Mouse (Mus musculus): ENCODE data around the gene Taf5l. TPM values are rescaled to one million over a fixed set of nuclear protein-coding genes. Genes with fewer than 3 reads are reported as not detected.
A peak's percentile ranks its signal among the peaks of the same experiment; 100 is the strongest.
"Not testable (repeated sequence)": the region's sequence is repeated elsewhere in the genome, so short reads cannot be mapped to it uniquely, and the experiment has no call there.

Gene Taf5l
- polyA plus RNA-seq, 1 experiment: 31.1 TPM

GRCm38 (mm10) chr8:123960556-123960955 lies 60.6 kb downstream of the Taf5l start:
- DNase-seq (ENCODE audit: low spot score): not testable (repeated sequence)

DNA sequence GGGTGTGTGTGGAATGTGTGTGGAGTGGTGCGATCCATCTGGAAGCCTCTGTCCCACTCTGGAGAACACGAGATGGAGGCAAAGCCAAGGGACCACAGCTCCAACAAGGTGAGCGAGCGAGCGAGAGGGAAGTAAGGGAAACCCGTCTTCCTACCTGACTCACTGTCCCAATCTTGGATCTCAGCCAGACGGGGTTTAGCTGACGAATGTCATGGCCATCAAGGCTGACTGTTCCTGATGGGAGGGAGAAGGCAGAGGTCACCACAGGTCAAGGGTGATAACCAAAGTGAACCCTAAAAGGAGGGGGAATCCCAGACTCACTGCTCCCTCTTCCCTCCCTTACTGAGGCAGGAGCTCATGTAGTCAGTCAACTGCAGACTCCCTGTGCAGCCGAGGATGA lies 61.1 kb downstream of the Taf5l start:
- DNase-seq (ENCODE audit: low spot score): no peak

DNA sequence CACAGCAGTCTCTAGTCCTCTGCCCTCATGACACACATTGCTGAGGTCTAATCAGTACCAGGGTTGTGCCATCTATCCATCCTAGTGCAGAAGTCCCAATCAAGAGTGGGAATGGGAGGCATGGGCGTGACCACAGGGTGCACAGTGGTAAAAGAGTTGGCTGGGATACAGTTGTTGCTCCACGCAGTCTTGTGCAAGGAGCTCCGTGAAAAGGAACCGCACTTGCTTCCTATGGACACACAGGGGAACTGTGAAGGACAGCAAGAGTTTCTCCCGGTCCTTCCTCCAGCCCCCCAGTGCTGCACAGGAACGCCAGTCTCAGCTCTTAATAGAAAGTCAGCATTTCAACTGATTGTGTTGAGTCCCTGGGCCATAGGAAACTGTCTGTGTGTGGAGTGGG lies 61.7 kb downstream of the Taf5l start:
- DNase-seq (ENCODE audit: low spot score): no peak

DNA sequence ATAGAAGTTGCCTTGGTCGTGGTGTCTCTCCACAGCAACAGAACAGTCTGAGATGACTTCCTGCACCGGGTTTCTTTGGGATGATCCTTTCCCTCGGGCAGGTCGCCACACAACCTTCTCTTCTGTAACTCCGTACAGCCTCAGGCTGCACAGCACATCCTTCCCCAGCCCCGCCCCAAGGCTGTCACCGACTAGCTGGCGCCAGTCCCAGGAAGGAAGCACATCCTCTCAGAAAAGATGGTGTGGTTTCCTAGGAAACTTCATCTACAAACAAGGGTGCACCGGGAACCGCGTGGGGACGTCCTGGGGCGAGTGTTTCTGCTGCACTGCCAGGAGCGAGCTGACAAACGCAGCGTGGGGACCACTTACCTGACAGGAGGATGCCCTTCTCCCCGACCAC lies 63.1 kb downstream of the Taf5l start:
- no peak for DNase-seq (ENCODE audit: low spot score)

DNA sequence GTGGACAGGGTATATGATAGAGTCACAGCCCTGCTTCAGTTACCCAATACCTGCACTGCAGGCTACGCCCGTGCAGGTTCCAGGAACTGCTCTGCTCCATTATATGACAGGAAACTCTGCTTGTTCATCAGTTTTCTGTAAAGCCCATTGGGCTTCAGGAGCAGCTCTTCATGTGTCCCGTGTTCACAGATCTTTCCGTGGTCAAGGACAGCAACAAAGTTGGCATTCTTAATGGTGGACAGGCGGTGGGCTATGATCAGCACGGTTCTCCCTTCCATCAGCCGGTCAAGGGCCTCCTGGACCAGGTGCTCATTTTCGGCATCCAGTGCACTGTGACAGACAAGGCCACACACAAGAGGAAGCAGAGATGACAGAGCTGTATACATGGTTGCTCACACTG lies 67.0 kb downstream of the Taf5l start:
- DNase-seq (ENCODE audit: low spot score): no peak

DNA sequence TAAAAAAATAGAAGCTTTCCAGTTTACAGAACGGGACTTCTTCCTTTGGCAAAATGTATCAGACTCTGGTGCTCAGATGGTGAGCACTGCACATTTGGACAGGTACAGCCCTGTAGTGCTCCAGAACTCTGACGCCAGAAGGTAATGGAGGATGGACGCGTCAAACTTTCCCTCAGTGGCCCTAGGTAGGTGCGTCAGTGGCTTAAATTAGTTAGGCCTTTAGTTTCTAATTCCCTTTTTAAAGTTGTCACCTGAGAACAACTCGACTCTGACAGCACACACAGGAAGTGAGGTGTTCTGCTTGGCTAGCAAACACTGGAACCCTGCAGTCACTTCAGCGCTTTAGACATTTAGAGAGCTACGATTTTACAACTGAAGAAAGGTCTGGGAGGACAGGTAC lies 67.5 kb downstream of the Taf5l start:
- DNase-seq (ENCODE audit: low spot score): no peak

- DNase-seq (ENCODE audit: low spot score): no peak
Measured at GRCm38 (mm10) chr8:123950077-123950802, 71.0 kb downstream of the Taf5l start.

- DNase-seq (ENCODE audit: low spot score): no peak
Measured at GRCm38 (mm10) chr8:123949686-123949986, 71.6 kb downstream of the Taf5l start.

DNA sequence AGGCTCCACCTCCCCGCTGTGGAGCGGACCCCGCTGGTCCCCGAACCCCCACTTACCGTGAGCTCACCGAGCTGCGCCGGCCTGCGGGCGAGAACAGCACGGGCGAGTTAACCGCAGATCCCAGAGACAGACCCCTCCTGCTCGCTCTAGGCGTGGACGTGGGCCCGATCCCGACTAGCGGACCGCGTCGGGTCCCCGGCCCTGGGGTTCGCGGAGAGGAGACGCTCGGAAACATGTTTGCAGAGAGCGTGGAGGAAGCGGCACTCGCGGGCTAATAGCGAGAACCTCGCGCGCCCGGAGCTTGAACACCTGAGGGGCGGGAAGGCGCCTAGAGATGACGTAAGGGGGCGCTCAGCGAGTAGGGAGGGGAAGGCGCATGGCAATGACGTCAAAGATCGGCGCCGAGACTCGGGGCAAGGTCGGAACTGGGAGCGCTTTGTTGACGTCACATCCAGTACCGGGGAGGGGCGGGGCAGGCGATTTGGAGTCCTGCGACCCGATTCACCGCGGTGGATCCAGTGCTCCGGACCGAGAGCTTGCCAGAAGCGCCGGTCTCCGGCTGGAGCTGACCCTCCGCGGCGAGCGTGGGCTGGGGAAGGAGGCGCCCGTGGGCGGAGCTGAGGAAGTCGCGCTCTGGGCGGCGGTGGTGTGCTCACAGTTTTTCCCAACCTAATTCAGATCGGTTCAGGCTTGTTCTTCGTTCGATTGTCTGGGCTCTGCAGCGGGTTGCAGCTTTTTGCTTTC lies 72.1 kb downstream of the Taf5l start, which contains the start of gene Nup133:
Gene Nup133 (minus strand): TSS at position 324 of the 744 bp plus-strand sequence.
- peak; percentile 99 for DNase-seq (ENCODE audit: low spot score)

Other genes starting within 250 kb of the Taf5l start
- gene Rab4a, start 215.4 kb downstream of the Taf5l start, polyA plus RNA-seq (2012; rRNA removed): 37.0 and 41.4 TPM in 2 replicates
- 2.2 and 2.6 TPM in 2 replicates for gene Ccsap, start 161.2 kb downstream of the Taf5l start, polyA plus RNA-seq (2012; rRNA removed)
- gene Acta1, start 126.6 kb downstream of the Taf5l start, polyA plus RNA-seq (2012; rRNA removed): 1,444 and 2,020 TPM in 2 replicates
- gene Nup133, start 72.1 kb downstream of the Taf5l start, polyA plus RNA-seq (2012; rRNA removed): 11.1 and 11.3 TPM in 2 replicates
- 13.7 and 13.9 TPM in 2 replicates for gene Abcb10, start 38.3 kb downstream of the Taf5l start, polyA plus RNA-seq (2012; rRNA removed)
- 6.4 and 6.7 TPM in 2 replicates for gene Urb2, start 111 bp upstream of the Taf5l start, polyA plus RNA-seq (2012; rRNA removed)
- 57.3 and 74.4 TPM in 2 replicates for gene Galnt2, start 210.0 kb upstream of the Taf5l start, polyA plus RNA-seq (2012; rRNA removed)

All from urinary bladder, adult 2 months (tissue).